Mouse (Mus musculus) hindbrain, embryonic 15.5 days (tissue): ENCODE results near the gene Nck1. TPM values are rescaled to one million over a fixed set of nuclear protein-coding genes. Genes with fewer than 3 reads are reported as not detected.

ENCODE experiments used
- ATAC-seq: fragments of 200-750 bp; cut with Nextera tagmentation; 2 replicates; pipeline ENCODE4 v1.8.0; 2017; ENCODE audit warnings: low read depth, moderate number of reproducible peaks, moderate TSS enrichment; ENCODE audit not compliant: low FRiP score
- H3K27ac ChIP-seq: fragments of 300-500 bp; sonication (generic); replicated peaks from 2 replicates; pipeline ENCODE4 v1.5.1; 2015; ENCODE audit warnings: mild to moderate bottlenecking, inconsistent platforms
- H3K27me3 ChIP-seq: fragments of 300-500 bp; sonication (generic); 2 replicates; pipeline ENCODE4 v1.6.1; 2015; ENCODE audit warnings: control low read depth, inconsistent platforms
- H3K36me3 ChIP-seq: fragments of 300-500 bp; sonication (generic); 2 replicates; pipeline ENCODE4 v1.6.1; 2015; ENCODE audit warnings: control low read depth, inconsistent platforms
- H3K4me1 ChIP-seq: fragments of 300-500 bp; sonication (generic); replicated peaks from 2 replicates; pipeline ENCODE4 v1.6.1; 2015; ENCODE audit warnings: control low read depth, inconsistent platforms
- H3K4me2 ChIP-seq: fragments of 300-500 bp; sonication (generic); 2 replicates; pipeline ENCODE4 v1.6.1; 2015; ENCODE audit warnings: moderate library complexity, mild to moderate bottlenecking, inconsistent platforms
- H3K4me3 ChIP-seq: fragments of 300-500 bp; sonication (generic); 2 replicates; pipeline ENCODE4 v1.5.1; 2015; ENCODE audit warnings: mild to moderate bottlenecking, inconsistent platforms
- H3K9ac ChIP-seq: fragments of 300-500 bp; sonication (generic); 2 replicates; pipeline ENCODE4 v1.6.1; 2015; ENCODE audit warnings: inconsistent platforms
- H3K9me3 ChIP-seq: fragments of 300-500 bp; sonication (generic); 2 replicates; pipeline ENCODE4 v1.6.1; 2016; ENCODE audit warnings: control low read depth, inconsistent platforms
- WGBS: fragments of 180-500 bp; shearing (Covaris S2); methylation state at CpG from one replicate; pipeline ENCODE4 v1.1.7; 2015; 5-methylcytosine and 5-hydroxymethylcytosine counted together
- polyA plus RNA-seq: library from polyadenylated mRNA; unstranded; fragments of >200 nt; fragmentation: Nextera tagmentation; extraction: Ambion mirVana; gene quantifications from 2 replicates; pipeline ENCODE4 v1.2.1, GENCODE M21; 2015

Gene Nck1
- polyA plus RNA-seq, 1 experiment from 2014 or later, result 58.6 TPM

DNA sequence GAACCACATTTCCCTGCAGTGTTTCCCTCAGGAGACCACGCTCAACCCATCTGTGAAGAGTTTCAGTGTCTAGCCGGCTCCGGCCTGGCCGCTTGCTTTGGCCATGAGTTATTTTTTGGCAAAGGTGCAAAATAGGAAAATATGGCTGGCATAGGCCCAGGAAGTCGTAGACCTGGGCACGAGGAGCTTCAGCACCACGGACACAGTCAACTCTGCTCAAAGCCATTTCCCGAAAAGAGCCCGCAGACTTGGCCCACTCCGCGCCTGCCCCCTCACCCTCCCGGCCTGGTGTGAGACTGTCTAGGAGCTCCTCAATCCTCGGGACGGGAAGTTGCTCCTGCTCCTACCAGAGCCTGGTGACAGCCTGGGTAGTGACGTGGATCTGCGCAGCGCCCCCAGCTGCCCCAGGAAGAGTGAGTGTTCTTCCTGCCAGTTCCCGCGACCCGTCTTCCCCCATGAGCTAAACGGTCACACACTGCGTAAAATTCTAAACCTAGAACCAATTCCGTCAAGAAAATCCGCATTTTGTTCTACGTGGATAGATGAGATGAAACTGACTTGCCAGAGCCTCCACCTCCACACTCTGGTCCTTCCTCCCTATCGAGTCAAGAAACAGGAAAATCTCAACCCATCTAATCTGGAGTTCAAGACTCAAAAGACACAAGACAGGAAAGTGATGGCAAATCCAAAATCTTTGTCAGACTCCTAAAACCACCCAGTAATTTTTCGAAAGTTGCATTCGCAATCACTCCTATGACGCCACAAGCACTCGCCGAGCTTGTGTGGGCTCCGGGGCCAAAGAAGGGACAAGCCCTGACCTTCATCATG lies 24.1 kb upstream of the Nck1 start:
- peak overlapping the region; percentile 86 for H3K9ac ChIP-seq
- no peaks in the 10 kb centered on the region for H3K36me3 ChIP-seq
- no peaks in the 10 kb centered on the region for H3K9me3 ChIP-seq
- ATAC-seq, result peak; percentile 43; the same call in 1 of the 2 replicates
- H3K4me1 ChIP-seq, result peaks cover 18% of the 10 kb centered on the region
- H3K27me3 ChIP-seq, result no peaks in the 10 kb centered on the region
- peak overlapping the region; percentile 86 for H3K4me2 ChIP-seq
- H3K4me3 ChIP-seq, result peak overlapping the region; percentile 93
- 7% methylated on average over 32 of the region's 32 CpGs for WGBS
- peak overlapping the region; percentile 81 for H3K27ac ChIP-seq

DNA sequence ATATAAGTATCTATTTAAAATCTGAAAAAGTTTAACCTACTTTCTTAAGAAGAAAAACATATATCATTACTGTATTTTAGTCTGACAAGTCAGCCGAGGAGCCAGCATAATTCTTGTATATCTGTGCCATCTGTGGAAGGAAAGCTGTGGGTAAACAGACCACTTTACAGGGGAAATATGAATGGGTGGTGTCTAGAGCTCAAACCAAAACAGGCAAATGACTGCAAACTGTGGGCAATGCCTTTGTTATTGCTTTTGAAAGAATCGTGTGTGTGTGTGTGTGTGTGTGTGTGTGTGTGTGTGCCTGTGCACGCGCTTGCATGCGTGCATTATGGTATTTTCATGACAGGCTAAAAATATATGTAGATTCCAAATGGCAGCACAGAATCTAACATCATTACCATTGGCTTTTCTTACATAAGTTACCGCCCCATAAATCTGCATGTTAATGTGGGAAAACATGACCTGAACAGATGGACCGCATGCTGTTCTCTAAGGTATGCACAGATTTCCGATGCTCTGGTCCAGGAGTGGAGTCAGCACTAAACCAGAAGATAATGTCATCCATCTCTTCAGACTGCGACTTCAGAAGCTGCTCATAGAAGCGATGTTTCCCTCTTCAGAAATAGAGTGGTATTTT lies 14.4 kb upstream of the Nck1 start:
- Histone ChIP-seq H3K27ac (no peak overlapping the region), H3K27me3 (no peaks in the 10 kb centered on the region), H3K4me3 (no peak overlapping the region), H3K9me3 (no peaks in the 10 kb centered on the region), H3K4me2 (no peak overlapping the region), H3K9ac (no peak overlapping the region), H3K36me3 (no peaks in the 10 kb centered on the region), H3K4me1 (no peaks in the 10 kb centered on the region)
- ATAC-seq, result no peak
- 80% methylated on average over 10 of the region's 10 CpGs for WGBS

DNA sequence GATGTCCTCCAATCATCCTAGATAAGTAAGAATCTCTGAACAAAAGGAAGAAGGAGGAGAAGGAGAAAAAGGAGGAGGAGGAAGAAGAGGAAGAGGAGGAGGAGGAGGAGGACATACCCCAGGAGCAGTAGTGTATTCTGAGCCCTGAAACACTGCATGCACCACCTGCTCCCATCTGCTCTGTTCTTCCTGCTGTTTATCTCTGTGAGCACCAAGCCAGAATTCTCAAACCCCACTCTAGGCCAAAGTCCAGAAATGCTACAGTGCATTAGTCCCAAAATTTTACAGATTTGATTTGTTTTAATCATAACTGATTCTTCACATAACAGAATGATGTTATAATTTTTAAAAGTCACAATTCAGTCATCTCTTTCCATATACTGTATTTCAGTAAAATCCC lies 13.1 kb upstream of the Nck1 start:
- Histone ChIP-seq H3K4me2 (no peak overlapping the region), H3K27me3 (no peaks in the 10 kb centered on the region), H3K9ac (no peak overlapping the region), H3K9me3 (no peaks in the 10 kb centered on the region), H3K36me3 (no peaks in the 10 kb centered on the region), H3K4me1 (no peaks in the 10 kb centered on the region), H3K4me3 (no peak overlapping the region), H3K27ac (no peak overlapping the region)
- ATAC-seq, result no peak

DNA sequence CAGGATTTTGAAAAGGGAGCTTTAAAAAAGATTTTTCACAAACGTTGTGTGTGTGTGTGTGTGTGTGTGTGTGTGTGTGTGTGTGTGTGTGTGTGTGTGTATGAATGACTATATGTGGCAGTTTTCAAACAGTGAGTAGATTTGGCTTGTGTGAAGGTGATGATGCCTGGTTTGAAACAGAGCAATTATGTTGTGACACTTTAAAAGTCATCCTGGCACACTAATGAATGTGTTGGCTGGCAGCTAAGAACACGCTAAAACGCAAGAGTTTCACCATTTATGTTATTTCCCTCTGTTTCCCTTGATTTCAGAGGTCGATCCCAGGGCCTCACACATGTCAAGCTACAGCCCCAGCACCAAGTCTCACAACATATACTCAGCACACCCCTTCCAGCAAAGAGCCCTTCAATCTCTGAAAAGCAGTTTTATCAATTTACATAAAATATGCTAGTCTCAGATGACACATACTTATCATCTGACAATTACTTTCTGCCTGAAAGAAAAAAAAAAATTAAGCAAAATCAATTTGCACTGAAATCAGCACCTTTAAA lies 12.2 kb upstream of the Nck1 start:
- no peak overlapping the region for H3K27ac ChIP-seq
- 74% methylated on average over 4 of the region's 4 CpGs for WGBS
- no peak overlapping the region for H3K4me2 ChIP-seq
- no peaks in the 10 kb centered on the region for H3K4me1 ChIP-seq
- no peaks in the 10 kb centered on the region for H3K9me3 ChIP-seq
- H3K27me3 ChIP-seq, result no peaks in the 10 kb centered on the region
- H3K9ac ChIP-seq, result no peak overlapping the region
- ATAC-seq, result no peak
- no peak overlapping the region for H3K4me3 ChIP-seq
- peaks cover 3% of the 10 kb centered on the region for H3K36me3 ChIP-seq

DNA sequence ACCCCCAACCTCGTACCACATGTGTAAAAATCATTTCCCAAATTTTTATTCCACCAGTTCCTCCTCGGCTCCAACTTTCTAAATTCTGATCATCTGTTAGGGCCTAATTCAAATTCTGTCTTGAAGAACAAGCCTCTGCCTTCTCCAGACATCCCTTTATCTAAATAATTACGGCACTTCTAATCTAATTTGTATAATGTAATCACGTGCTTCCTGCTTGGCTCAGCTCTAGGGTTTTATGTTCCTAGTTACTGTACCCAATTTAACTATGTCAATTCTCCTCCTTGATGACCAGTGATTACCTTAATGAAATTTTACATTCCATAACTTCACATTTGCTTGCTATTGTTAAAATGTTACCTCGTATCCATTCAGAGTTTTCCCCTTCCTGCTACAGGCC lies 9.8 kb upstream of the Nck1 start:
- H3K27me3 ChIP-seq, result no peaks in the 10 kb centered on the region
- 78% methylated on average over 5 of the region's 5 CpGs for WGBS
- no peak overlapping the region for H3K9ac ChIP-seq
- H3K4me2 ChIP-seq, result no peak overlapping the region
- no peak for ATAC-seq
- no peak overlapping the region for H3K27ac ChIP-seq
- peaks cover 15% of the 10 kb centered on the region for H3K36me3 ChIP-seq
- no peaks in the 10 kb centered on the region for H3K9me3 ChIP-seq
- no peaks in the 10 kb centered on the region for H3K4me1 ChIP-seq
- no peak overlapping the region for H3K4me3 ChIP-seq

DNA sequence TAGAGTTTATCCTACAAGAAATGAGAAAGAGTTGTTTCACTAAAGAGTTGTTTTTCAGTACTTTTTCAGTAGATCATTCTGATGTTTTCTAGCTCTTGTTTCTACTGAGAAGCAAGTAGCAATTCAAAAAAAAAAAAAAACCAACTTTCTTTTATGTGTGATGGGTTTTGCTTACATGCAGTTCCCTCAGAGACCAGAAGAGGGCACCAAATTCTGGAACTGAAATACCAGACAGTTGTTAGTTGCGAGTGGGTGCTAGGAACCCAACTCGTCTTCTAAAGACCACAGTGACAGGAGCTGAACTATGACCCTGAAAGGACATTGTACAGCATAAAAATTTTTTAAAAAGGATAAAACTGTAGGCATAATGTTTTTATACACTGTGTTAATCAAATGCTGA lies 2.4 kb upstream of the Nck1 start:
- no peak overlapping the region for H3K9ac ChIP-seq
- WGBS, result 92% methylated on average over 2 of the region's 2 CpGs
- ATAC-seq, result no peak
- H3K27ac ChIP-seq, result no peak overlapping the region
- peaks cover 5% of the 10 kb centered on the region; the same call in 1 of the 2 replicates for H3K9me3 ChIP-seq
- no peak overlapping the region for H3K4me3 ChIP-seq
- no peak overlapping the region for H3K4me2 ChIP-seq
- H3K36me3 ChIP-seq, result peaks cover 26% of the 10 kb centered on the region
- H3K27me3 ChIP-seq, result no peaks in the 10 kb centered on the region
- peaks cover 22% of the 10 kb centered on the region for H3K4me1 ChIP-seq

DNA sequence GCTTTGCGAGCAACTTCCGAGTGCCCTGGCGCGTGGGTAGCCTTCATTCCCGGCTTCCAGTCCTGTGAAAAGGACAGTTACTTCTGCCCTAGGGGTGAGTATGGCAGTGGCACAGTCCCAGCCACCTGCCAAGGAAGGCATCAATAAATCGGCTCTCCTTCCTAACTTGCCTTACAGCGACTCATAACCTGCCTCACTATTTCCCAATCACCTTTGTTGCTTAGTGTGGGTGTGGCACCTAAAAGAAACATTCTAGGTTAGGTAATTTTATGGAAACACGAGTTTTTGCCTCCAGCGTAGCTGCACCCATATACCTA lies 618 bp upstream of the Nck1 start:
- no peaks in the 10 kb centered on the region for H3K27me3 ChIP-seq
- peaks cover 5% of the 10 kb centered on the region; the same call in 1 of the 2 replicates for H3K9me3 ChIP-seq
- peaks cover 16% of the 10 kb centered on the region for H3K36me3 ChIP-seq
- peak overlapping the region; percentile 89 for H3K4me3 ChIP-seq
- peak overlapping the region; percentile 66 for H3K9ac ChIP-seq
- H3K27ac ChIP-seq, result peak overlapping the region; percentile 95
- ATAC-seq, result peak; percentile 20
- WGBS, result 12% methylated on average over 9 of the region's 9 CpGs
- H3K4me2 ChIP-seq, result peak overlapping the region; percentile 82
- H3K4me1 ChIP-seq, result peaks cover 23% of the 10 kb centered on the region

DNA sequence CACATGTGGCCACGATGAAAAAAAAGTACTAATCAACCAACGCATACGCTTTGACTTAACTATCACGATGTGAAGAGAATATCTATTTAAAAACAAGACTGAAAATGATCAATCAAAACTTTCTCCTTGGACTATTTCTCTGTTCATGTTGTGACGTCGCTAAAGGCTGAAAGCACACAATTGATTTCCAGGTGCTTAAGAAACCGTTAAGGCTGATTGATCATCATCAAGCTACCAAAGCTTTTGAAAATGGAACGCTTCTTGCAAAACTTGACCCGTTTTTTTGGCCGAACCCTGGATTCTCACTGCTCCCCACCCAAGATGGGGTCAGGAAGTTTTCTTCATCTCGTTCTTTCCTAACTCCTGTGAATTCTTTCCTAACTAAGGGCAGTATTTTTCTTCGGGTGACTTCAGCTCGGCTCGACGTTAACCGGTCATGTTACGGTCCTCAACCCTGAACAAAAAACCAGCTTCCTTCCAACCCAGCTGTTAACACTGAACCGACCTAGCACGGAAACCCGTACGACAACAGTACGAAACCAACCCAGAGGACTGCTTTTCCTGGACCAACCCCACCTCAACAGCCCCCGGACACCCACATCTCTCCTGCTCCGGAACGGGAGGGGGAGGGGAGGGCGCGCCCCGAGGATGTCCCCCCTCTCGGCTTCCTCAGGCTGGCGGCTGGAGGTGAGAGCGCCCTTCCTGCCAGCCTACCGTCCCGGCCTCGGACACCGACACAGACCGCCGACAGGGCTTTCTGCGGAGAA lies 803 bp downstream of the Nck1 start:
- Histone ChIP-seq H3K27me3 (no peaks in the 10 kb centered on the region), H3K9ac (peak overlapping the region; percentile 81), H3K4me3 (peak overlapping the region; percentile 89), H3K9me3 (peaks cover 5% of the 10 kb centered on the region; the same call in 1 of the 2 replicates), H3K36me3 (peaks cover 12% of the 10 kb centered on the region), H3K27ac (peak overlapping the region; percentile 95), H3K4me1 (peaks cover 23% of the 10 kb centered on the region), H3K4me2 (peak overlapping the region; percentile 80)
- under 1% methylated on average over 32 of the region's 38 CpGs for WGBS
- ATAC-seq, result no peak; the same call in 1 of the 2 replicates

DNA sequence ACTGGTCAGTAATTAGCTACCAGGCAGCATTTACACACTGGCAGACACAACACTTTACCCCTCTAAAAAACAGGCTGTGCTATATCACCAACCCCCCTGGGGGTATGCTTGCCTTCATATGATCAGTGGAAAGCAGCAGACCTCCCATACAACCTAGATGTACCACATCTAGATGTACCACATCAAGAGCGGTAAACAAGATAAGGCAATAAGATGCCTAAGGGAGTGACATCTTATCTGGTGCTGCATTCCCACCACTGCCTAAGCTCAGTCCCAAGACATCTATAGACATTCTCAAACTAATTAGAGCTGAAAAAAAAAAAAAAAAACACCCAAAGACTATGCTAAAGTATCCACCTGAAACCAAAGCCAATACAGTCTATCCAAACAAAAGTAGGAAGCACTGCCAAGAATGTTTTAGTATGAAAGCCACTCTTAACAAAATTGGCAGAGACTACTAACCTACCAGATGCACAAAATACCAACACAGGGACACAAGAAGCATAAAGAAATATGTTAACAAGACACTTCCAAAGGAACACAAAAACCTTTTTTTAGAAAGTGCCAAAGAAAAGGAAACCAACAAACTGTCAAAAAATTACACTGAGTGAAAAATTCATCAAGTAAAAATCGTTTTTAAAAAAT lies 10.2 kb downstream of the Nck1 start:
- H3K36me3 ChIP-seq, result no peaks in the 10 kb centered on the region
- no peak for ATAC-seq
- 86% methylated on average over 2 of the region's 2 CpGs for WGBS
- no peak overlapping the region for H3K4me2 ChIP-seq
- no peak overlapping the region for H3K9ac ChIP-seq
- no peak overlapping the region for H3K4me3 ChIP-seq
- no peaks in the 10 kb centered on the region for H3K9me3 ChIP-seq
- no peaks in the 10 kb centered on the region for H3K27me3 ChIP-seq
- H3K27ac ChIP-seq, result no peak overlapping the region
- H3K4me1 ChIP-seq, result 0 out of 2 replicates have a peak, but pooled peaks cover 7% of the 10 kb centered on the region

DNA sequence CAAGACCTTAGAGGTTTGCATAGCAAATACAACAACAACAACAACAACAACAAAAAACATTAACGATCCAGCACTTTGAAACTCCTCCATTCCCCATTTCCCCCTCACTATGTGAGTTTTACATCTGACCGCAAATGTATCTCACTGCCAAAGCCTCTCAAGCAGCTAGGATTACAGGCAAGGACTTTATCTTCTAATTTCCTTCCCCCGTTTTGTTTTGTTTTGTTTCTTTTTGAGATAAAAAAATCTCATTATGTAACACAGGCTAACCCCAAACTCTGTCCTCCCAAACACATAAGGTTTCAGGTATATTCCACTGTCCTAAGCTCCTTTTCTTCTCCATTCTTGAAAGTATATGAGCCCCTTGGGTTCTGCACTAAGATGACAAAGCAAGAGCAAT lies 11.2 kb downstream of the Nck1 start:
- Histone ChIP-seq H3K27ac (no peak overlapping the region), H3K4me3 (no peak overlapping the region), H3K9me3 (no peaks in the 10 kb centered on the region), H3K9ac (no peak overlapping the region), H3K4me1 (0 out of 2 replicates have a peak, but pooled peaks cover 7% of the 10 kb centered on the region), H3K4me2 (no peak overlapping the region), H3K27me3 (no peaks in the 10 kb centered on the region), H3K36me3 (no peaks in the 10 kb centered on the region)
- WGBS, result 95% methylated on average over 3 of the region's 3 CpGs
- no peak for ATAC-seq

DNA sequence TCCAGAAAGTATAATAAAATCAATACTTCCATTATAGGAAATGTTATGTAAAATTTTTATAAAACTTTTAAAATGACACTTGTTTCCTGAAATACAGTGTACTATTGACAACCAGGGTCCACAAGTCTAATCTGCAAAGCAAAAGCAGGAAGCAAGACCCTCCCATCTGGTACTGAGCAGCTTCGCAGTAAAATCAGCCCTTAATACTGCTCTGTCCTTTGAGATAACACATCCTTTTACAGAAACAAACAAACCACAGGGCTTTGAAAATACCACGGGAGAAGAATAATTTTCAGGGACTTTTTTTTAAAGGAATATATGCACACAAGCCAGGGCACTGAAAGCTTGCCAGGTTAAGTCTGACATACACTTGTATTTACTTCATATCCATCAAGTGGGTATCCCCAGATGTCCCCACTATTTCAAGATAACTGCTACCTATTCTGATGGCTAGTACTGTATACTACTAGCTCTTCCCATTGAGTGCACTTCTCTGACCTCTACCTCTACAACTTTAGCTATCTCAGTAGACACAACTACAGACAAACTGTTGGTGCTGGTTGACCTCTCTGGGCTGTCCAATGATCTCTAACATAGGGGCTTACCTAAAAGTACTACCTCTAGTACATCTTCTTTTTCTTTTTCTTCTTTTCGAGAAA lies 13.0 kb downstream of the Nck1 start:
- Histone ChIP-seq H3K27ac (no peak overlapping the region), H3K9me3 (no peaks in the 10 kb centered on the region), H3K36me3 (0 out of 2 replicates have a peak, but pooled peaks cover 2% of the 10 kb centered on the region), H3K4me3 (no peak overlapping the region), H3K9ac (no peak overlapping the region), H3K4me1 (0 out of 2 replicates have a peak, but pooled peaks cover 7% of the 10 kb centered on the region), H3K4me2 (no peak overlapping the region), H3K27me3 (no peaks in the 10 kb centered on the region)
- WGBS, result 77% methylated on average over 3 of the region's 3 CpGs
- ATAC-seq, result no peak
